Mouse (Mus musculus) kidney, postnatal 14 days (tissue): Measurements from ENCODE around the gene Scube1.
A peak's percentile ranks its signal among the peaks of the same experiment; 100 is the strongest.

Experiments used
- DNase-seq: peaks from one replicate; pipeline ENCODE4 v3.0.0; 2022; ENCODE audit warnings: mixed read lengths

Scube1 gene

DNA sequence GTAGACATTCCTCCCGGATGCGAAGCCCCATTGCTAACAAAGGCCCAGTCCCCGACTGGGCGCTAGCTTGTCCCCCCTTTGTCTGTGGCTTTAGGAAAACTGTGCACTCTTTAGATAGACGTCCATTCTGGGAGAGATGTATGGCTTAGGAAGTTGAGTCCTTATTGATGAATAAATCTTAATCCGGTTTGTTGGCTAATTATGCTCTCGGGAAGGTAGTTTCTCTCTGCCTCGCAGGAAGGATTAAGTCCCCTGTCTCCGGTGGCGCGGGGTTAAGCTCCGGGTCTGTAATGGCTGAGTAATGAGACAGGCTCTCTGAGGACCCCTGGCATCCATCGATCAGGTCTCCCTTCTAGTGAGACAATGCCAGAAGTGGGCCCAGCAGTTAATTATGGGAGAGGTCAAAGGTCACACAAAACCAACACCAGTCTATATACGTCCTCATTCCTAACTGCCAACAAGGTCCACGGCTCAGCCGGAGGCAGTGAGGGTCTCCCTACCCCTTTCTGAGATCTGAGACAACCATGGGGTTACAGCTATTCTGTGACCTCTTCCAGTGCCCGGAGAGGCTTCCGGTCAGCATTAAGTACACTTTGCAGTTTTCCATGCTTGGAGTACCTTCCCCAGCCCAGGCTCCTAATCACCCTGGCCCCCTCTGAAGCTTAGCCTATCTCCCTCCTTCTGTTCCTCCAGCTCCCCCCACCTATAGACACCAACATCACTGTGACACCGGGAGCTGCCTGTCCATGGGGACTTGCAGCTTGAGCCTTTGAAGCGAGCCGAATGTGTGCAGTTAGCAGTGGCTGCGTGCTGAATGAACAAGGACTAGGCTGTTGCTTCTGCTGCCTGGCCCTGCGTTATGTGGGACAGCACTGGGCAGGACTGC, 14.7 kb downstream of the Scube1 start:
- DNase-seq: no peak

DNA sequence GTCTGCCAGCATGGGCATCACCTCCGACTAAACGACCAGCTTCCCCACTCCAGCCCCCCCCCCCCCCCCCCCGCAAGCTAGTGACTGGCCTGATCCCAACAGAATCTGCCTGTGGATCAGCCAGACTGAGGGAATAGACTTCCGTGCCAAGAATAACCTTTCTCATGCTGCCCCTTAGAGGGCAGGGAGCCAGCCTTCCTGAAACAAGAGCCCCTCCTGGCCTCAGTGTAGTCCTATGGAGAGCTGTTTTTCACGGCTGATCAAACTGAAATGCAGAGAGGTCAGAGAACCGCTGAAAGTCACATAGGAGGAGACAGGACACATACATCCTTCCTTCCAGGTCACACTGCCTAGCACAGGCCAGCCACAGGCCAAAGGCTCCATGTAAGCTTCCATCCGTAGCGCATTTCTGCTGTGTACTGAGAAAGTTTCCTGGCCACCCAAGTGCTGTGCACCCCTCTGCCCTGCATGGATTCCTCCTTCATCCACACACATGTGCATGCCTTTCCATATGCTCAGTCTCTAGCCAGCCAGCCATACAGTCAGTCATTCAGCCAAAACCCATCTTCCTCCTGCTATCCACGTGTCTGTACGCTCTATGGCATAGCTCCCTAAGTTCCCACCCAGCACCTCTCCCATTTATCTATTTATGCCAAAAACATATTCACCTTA, 18.2 kb downstream of the Scube1 start:
- peak; percentile 24 for DNase-seq

DNA sequence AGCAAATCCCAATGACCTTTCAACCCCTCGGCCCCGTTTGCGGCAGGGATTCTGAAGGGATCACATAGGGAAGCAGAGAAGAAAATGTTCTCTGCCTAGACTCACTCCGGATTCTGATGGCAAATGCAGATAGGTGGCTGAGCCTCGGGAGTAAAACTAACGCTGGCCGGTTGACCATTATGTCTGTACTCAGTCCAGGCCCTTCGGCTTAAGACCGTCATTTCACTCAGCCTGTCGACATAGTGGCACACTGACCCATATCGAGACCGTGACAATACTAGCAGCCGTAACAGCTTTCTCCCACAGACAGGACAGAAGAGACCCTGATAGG, 24.3 kb downstream of the Scube1 start:
- no peak for DNase-seq

DNA sequence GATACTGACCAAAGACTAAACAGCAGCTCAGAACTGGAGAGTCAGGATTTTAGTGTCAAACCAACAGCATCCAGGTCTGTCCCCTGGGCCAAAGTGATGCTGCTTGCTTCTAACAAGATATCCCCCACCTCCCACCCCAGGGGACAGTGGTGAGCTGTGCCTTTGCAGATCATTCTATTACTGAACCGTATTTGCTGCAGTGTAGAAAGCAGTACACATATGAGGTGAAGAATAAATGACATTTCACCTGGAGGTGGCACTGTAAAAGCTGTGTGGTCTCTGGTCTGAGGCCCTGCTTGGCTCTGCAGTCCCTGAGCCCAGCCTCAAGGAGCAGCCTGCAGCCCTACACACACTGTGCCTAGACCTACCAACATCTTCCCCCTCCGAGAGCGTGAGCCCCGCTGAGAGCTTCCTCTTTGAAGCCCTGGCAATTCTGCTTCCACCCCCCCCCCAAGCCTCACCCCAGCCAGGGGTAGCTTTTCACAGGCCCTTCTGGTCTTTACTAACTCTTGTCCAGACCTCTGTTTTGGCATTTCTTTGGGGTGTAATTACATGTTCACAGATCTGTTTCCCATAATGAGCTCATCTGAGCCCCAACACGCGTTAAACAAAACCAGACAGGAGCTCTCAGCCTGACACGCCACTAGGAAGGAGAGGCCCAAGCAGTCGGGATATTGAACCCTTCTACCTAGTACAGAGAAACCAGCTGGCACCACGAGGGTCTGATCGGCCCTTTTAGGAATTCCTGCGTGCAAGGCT, 24.8 kb downstream of the Scube1 start:
- no peak for DNase-seq

DNA sequence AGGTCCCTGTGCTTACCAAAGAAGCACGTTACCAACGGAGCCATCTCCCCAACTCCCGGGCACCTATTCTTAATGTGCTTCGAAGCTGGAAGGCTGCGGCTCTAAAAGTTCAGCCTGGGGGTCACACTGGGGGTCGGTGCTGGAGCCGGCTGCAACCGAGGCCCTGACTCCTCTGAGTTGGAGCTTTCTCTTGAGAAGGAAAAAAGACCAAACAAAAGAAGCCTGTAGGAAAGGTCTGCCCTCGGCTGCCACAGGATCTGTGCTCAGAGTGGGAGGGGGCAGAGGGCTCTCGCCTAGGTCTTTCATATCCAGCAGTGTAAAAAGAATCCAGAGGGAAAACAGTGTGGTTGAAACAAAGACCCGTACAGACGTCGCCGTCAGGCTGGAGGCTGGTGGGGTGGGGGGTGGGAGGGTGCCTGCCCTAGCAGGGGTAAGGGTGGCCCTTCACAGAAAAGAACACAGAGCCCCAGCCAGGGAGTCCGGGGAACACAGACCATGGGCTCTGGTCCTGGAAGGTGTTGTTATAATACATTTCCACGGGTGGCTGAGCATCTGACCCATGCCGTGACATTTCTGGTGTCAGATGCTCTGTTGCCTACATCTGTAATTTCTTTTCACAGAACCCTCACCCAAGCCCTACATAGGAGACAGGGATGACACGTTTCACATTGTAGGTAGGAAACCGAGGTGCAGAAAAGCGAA, 25.5 kb downstream of the Scube1 start:
- no peak for DNase-seq

DNA sequence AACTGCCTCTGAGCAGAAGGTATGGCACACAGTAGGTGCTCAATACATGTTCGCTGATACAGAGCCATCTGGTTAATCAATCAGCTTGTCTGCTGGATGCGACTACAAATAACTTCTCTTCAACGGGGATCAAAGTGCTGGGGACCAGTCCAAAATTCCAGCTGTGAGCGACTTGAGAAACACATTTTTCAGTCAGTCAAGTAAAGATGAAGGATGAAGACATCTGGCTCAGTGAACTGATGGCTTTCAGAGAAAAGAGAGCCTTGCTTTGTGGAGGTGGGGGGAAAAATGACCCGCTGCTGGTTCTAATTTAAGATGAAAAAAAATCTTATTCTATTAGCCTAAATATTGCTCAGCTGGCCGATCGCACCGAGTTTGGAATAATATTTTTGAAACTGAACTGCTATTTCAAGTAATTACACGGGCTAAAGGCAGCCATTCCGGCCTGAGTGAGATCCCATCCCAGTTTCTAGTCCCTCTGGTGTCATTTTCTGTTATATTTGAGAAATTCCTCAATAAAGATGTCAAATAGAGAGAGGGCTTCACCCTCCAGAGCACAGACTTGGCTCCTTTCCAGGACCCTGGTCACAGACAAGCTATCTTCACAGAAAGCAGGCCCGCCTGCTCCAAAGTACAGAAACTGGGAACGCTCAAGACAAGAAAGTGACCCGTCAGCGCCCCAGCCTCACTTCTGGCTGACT, 28.0 kb downstream of the Scube1 start:
- peak; percentile 77 for DNase-seq

DNA sequence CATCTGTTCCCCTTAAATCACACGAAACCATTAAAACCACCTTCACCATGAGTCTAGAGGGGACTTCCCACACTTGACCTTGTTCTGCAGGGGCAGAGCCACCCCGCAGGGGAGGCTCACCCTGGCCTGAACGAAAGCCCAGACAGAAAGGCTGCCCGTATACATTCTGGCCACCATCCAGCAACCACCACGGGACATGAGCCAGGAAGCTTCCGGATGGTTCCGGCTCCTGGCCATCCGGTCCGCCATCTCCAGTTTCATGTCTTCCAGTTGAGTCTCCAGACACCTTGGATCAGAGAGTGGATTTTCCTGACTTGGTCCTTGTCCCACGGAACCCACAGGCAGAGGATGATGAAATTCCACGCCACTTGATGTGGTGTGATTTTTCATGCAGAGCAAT, 29.7 kb downstream of the Scube1 start:
- DNase-seq: peak; percentile 20

DNA sequence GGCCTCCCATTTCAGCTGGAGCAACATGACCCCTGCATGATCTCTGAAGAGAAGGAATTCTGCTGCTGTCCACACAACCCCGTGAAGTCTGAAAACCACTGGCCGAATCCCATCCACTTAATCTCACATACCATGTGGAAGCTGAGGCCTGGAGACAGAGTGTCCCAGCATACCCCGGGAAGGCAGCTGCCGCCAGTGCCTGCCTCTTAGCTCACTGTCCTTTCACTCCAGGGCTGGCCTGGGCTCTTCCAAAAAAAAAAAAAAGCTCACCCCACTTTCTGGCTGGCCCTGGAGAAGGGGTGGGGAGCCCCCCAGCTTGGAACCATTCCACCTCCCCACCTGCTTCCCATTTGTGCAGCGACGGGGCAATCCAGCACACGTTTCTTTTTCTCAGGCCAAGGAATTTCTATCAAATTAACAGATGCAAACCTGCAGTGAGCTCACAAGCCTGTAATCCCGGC, 32.9 kb downstream of the Scube1 start:
- peak; percentile 34 for DNase-seq

DNA sequence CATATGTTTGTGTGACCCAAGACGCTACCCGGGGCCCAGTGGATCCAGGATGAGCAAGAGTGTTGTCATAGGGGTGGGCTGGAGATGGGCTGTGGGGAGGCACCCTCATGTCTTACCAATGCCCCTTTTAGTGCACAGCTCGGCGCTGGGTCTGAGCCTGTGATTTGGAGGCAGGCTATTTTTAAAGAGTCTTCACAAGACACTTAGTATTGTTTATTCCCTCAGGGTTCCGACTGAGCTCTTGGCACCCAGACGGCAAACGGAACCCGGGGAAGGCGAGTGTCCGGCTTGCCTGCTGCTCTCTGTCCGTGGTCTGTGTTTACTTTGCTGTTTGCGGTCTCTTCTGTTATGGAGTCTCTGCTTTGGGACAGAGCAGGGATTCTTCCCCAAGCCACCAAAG, 34.9 kb downstream of the Scube1 start:
- no peak for DNase-seq

DNA sequence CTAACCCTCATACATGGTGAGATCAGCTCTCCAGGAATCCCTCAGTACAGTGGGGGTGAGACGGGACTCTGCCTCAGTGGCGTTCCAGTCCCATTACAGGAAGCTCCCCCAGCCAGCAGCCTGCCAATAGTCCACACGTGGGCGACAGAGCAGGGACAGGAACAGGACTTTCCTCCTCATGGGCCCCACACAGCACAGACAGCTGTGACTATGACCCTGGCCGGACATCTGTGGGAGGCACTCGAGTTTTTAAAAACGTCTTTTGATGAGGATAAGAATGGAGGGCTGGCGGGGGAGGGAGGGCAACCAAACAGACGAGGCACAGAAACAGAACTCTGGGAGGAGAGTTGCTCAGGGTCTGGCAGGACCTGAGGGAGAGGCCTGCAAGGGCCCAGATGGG, 38.2 kb downstream of the Scube1 start:
- DNase-seq: peak; percentile 34

DNA sequence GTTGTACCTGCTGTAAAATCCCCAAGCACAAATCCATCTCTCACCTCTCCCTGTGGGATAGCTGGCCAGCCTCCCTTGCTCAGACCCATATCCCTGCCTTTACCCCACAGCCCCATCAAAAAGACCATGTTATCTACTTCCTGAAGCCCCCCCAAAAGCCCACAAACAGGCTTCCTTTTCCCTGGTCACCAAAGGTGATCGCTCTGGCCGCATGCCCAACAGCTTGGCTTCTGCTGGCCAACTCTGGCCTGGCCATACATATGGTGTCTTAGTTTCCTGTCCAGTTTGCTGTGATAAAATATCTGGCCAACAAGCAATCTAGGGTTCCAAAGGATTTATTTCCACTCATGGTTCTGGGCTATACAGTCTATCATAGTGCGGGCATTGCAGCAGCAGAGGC, 38.9 kb downstream of the Scube1 start:
- DNase-seq: no peak

DNA sequence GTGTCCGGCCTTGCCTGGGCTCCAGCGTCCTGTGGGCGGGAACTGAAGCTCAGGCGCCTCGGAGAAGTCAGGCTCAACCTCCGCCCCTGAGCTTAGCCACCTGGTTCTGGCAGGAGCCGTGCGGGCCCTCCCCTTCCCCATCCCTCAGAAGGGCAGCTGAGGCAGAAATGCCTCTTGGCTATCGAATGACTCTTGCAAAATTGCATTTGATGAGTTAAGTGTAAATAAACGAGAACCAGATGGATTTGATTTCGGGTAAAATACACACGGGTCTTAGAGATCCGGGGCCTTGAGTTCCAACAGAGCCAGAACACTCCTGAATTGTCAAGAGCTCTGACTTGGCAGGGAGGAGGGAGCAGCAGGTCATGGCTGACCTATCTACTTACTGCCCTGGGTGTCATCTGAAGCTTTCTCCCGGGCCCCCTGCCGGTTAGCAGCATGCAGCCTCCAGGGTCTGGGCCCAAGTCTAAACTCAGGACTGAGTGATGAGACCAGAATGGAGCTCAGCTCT, 41.7 kb downstream of the Scube1 start:
- no peak for DNase-seq

DNA sequence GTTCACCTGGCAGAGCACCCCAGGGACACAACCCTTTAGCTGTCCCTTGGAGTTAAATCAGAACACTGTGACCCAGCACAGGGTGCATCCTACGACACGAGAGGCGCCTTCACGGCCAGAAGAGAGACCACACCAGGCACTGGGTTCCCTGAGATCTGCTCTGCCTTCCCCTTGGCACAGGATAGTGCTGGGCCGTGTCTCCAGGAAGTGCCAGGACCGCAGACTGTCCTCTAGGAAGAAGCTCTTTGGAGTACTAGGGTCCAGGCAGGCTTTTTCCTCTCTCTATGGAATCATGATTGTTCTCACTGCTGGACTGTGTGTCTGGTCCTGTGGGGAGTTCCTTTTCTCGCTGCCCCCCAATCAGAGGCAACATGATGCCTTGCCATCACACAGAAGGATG, 44.5 kb downstream of the Scube1 start:
- no peak for DNase-seq

DNA sequence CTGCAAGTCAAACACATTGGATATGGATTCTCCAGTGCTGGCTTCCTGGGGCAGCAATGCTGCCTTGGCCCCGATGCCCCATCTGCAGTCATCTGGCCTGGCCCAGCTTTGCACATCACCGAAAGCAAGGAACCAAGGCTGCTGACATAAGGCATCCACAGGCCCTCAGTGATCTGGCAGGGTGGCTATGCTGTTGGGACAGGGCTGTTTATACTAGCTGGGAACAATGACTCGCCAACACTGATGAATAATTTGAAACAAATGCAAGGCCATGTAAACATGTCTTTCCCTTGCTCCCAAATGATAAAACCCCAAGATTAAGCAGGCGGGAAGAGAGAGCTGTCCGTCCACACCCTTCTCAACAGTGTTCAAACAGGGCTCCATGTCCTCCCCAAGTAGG, 45.1 kb downstream of the Scube1 start:
- no peak for DNase-seq

DNA sequence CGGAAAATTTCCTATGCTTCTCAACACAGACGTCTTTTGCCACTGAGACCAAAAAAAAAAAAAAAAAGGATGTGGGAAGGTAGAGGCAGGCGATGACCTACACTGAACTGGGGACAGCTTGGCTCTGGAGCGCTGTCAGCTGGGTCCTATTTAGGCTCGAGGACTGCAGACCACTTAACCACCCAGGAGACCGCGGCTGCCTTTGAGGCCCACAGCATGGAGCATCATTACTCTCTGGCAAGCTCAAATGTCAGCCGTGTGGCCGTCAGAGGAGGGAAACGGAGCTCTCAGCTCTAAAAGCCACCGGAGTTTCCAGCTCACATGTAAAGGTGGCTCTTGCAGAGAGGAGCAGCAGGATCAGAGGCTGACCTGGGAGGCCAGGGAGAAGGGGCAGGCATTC, 46.2 kb downstream of the Scube1 start:
- no peak for DNase-seq

DNA sequence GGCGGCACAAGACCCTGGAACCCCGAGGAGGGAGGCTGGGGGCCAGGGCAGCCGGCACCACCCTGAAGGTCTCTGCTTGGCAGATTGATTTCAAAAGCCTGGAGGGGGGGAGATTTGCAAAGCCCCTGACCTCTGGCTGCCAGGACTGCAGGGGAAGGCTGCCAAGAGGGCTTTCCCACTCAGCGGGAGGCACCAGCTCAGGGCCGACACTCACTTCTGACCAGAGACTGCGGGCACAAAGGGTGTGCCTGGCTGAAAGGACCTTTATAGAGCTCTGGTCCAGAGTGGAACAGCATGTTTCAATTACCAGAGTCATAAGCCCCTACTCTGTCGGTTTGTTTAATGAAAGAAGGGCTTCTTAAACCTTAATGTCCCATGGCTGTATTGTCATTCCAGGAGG, 46.7 kb downstream of the Scube1 start:
- no peak for DNase-seq

DNA sequence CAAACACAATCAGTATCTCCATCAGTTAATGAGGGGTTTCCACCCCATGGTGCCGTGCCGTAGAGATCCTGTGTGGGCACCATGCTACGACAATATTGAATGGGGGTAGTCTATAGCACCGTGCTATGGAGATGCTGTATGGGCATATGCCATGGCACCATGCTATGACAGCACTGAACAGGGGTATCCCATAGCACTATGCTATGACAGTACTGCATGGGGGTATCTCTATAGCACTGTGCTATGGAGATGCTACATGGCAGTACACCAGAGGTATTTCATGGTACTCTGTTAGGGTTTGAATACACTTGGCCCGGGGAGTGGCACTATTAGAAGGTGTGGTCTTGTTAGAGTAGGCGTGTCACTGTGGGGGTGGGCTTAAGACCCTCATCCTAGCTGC, 47.7 kb downstream of the Scube1 start:
- no peak for DNase-seq

DNA sequence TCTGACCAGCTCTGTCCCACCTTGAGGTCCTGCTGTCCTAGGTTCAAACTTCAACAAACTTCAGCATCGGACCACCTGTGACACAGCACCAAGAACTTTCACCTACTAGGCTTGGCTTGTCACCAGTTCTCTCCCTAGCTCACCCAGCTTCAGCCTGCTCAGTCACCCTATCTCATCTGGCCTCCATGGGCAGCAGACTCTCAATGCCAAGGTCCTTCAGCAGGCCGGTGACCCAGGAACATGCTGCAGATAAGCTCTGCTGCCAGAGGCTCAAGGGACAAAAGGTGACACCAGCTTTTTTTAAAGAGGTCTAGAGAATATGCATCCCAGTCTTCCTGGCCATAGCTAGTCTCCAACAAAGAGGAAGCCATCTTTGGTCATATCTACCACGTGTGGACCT, 48.5 kb downstream of the Scube1 start:
- DNase-seq: no peak

DNA sequence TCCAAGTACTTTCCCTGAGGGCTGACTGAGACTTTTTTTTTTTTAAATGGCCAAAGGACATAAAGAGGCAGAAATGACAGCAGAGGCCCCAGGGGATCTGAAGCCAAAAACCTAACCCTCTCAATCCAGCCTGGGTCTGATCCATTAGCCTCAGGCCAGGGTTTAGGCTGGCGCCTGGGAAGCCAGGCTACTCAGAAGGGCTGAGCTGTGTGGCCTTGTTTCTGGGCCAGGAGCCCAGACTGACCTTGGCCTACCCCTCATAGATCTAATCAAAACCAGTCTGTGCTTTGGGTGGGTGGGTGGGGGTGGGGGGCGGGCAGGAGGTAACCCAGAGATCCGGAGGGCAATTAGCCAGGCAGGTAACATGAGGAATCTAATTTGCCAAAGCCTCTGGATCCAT, 51.2 kb downstream of the Scube1 start:
- no peak for DNase-seq

DNA sequence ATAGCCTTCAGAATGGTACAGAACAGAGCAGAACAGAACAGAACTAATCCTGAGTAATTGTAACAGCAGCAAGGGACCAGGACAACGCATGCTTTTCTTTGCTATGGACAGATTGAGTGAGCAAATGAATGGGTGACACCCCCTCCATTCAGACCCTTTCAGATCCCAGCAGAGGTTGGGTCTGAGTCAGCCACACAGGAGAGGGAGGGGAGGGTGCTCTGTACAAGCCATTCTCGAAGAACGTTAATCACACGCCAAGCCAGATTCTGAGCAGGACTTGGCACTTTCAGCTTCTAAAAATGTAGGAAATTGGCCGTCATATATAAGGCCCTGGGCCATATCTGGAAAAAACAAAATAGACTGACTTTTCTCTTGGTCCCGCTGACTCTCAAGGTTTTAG, 57.3 kb downstream of the Scube1 start:
- no peak for DNase-seq

DNA sequence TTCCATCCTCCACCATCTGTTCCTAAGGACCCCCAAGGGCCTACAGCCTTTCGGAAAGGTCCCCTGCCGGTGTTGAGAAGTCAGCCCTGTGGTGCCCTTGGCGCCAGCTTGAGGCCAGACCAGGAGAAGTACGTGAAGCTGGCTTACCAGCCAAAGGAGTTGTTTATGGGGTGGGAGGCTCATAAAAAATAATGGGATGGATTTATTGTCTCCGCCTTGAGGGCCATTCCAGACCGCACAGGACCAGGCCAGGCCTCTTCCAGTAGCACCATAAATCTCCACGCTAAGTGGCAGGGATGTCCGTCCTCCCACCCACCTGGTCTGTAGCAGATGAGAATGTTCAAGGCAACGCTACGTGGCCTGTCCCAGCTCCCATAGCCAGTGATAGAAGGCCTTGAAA, 58.4 kb downstream of the Scube1 start:
- DNase-seq: no peak

DNA sequence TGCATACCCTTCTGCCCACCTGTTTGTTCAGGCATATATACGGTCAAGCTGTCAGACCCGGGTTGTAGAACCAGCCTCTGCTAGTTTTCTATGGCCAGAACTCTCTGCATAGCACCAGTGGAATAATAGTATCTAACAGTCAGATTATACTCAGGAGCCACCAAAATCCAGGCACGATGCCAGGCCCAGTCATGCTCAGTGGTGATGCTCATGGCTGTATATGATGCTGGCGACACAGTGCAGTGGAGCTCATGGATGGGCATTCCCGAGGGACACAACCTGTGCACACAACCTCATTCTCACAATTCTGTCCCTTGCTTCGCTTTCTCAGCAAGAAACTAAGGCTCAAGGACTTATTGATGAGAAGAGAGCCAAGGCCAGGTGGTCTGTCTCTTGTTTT, 58.8 kb downstream of the Scube1 start:
- no peak for DNase-seq
